Mouse (Mus musculus) embryonic stem cell, embryonic (primary cell): ENCODE measurements around the gene Scn8a.

Experiments used
- CTCF ChIA-PET, 4 experiments: fragments of 300-600 bp in 2 of 4; fragments of 350-600 bp in 2 of 4; sonication (Branson Sonifier 250); formaldehyde crosslinking; loops; one replicate each; lab custom pipeline; 2022; ENCODE audit warnings: inconsistent platforms in 2 of 4; lab: Charles Lee
- POLR2A ChIA-PET, 4 experiments: fragments of 300-600 bp in 2 of 4; fragments of 350-600 bp in 2 of 4; sonication (Branson Sonifier 250); formaldehyde crosslinking; loops; one replicate each; lab custom pipeline; 2022; ENCODE audit warnings: antibody characterized with exemption in 4 of 4, inconsistent platforms in 1 of 4; lab: Charles Lee

Scn8a gene

DNA sequence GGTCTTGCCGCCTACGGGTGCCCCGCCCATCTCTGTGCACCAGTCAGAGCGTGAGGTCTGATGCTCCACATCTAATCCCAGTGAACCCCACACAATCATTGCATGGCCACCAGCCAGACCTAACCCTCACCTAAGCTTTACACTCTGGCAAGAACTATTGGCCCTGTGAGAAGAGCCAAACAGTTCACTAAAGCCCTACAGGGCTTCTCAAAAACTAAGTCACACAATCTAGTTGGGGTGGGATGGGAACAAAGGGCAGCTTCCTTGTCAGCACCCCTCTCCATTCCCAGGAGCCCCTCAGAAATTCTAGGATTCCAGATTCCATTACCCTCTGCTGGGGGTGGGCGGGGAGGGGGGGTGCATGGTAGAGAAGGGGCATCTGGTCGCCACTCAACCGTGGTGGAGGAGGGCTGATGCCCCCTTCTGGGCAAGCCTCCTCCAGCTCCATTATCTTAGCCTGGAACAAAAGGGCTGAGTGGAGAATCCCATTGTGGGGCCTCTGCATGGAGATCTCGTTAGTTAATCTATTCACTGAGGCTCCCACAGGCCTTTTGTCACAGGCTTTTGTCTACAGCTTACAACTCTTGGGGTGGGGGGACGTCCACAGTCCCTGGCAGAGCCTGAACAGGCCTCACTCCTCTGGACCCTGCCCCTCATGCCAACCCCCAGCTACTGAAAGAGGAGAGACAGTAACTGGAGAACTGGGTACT, 190.1 kb downstream of the Scn8a start:
- POLR2A ChIA-PET, result interaction anchor here in 2 of 4 experiments (1.2 to 1.4 kb wide), 3 partner anchors 23 to 59 kb away, joined by 3 read pairs; no protein-coding TSS in a partner anchor
- CTCF ChIA-PET, result interaction anchor here in 1 of 4 experiments (0.6 to 2.1 kb wide), 3 partner anchors 17 to 523 kb away, joined by 3 to 6 read pairs (median 4); no protein-coding TSS in a partner anchor

DNA sequence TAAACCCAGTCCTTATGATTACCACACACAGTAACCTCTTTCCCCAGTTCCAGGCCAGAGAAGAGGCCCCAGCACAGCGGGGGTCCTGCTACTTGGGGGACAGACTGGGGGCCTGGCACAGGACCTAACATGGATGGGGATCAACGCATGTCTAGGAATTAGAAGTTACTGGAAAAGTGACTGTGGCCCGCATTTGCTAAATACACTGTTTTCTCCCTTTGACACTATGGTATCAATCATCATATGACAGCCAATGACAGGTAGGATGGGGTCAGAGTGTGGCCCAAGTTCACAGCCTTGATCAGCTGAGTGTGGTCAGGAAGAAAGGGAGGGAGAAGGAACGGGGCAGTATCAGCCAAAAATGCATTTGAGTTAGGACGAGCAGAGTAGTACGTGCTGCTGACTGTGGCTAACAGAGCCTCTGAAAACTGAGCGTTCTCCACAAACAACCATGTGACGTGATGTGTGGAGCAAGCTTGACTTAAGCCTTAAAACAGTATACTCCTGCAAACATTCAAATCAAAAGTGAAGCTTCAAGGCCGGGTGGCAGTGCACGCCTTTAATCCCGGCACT, 190.7 kb downstream of the Scn8a start:
- POLR2A ChIA-PET, result interaction anchor here in 2 of 4 experiments (1.2 to 1.4 kb wide), 3 partner anchors 22 to 58 kb away, joined by 3 read pairs; no protein-coding TSS in a partner anchor
- CTCF ChIA-PET, result no interaction called here

DNA sequence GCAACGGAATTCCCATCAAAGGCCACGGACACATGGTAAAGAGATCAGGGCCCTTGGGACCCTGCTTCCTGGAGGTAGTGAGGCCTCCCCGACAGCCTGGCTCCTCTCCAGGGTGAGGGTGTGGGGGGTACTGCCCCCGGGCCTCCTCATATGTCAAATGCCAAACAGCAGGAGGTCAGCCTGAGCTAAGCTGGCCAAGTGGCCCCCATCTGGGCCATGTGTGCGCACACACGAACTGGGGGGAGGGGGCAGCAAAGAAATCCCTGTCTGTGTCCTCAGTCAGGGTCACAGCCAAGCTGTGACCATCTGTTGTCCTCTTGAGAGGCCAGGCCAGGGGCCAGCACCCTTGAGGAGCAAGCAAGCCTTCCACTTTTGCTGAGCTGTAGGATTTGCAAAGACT, 195.4 kb downstream of the Scn8a start:
- ChIA-PET POLR2A (interaction anchor here in 2 of 4 experiments (0.6 to 4.4 kb wide), 4 partner anchors 10 to 167 kb away, joined by 3 to 23 read pairs (median 3); partner anchors contain the start of gene Fignl2 (in 1 of the 2)), CTCF (interaction anchor here in 3 of 4 experiments (0.6 to 3.2 kb wide), 6 partner anchors 9 to 194 kb away, joined by 3 to 13 read pairs (median 6); no protein-coding TSS in a partner anchor)

DNA sequence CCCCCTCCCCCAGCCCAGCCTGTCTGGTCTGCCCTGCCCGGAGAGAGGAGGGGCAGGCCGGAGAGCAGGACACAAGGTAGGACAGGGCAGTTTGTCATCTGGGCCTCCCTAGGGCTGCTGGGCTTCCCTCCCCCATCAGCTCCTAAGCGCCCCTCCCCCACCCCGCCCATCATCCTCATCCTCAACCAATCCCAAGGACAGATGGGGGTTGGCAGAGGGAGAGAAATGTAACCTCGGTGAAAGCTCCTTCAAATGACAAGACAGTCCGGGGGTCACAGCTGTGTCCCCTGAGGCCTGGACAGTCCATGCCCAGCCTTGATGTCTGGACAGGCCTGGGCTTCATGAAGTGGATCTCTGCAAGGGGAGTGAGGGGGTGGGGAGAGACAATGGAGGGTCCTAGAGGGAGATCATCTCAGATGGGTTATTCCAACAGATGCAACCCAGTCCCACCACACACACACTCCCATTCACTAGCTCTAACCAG, 196.7 kb downstream of the Scn8a start:
- ChIA-PET POLR2A (interaction anchor here in 3 of 4 experiments (0.6 to 4.4 kb wide), 11 partner anchors 9 to 26 kb away, joined by 3 to 23 read pairs (median 4); partner anchors contain the start of gene Fignl2 (in 2 of the 3)), CTCF (interaction anchor here (0.6 to 3.2 kb wide), 13 partner anchors 10 to 201 kb away, joined by 3 to 13 read pairs (median 5); no protein-coding TSS in a partner anchor)

DNA sequence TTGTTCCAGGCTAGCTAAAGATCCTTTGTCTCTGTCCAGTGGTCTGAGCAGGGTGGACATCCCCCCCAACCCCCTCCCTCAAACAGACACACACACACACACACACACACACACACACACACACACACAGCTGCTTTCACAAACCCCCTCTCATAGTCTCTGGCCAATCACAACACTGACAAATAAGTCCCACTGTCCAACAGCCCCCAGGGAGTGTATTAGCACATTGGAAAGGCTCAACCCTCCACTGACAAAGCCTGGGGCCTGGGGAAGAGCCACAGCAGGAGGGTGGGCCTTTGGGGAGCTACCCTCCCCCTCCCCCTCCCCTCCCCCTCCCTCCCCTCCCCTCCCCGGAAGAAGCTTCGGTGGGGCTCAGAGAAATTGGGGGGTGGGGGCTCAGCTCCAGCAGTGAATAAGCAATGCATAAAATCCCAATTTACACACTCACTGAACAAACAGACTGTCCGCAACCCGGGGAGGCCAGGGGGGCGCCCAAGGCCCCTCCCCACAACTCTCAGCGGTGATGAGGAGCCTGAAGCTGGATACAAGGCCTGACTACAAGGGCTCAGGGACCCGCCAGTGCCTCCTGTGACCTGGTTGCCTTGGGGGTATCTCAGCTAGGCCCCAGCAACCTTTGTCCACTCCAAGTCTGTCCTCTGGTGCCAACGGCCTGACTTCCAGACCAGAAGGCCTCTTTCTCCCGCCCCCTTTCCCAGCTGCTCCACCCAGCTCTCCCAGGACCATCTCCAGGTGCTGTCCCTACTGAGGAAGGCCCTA, 197.4 kb downstream of the Scn8a start:
- POLR2A ChIA-PET, result interaction anchor here in 3 of 4 experiments (0.5 to 4.4 kb wide), 15 partner anchors 9 to 1325 kb away, joined by 3 to 23 read pairs (median 3); partner anchors contain the start of genes Fignl2 (in 2 of the 3) and Galnt6 (in 1 of the 3)
- CTCF ChIA-PET, result interaction anchor here (0.6 to 3.2 kb wide), 20 partner anchors 11 to 610 kb away, joined by 3 to 13 read pairs (median 4); no protein-coding TSS in a partner anchor

DNA sequence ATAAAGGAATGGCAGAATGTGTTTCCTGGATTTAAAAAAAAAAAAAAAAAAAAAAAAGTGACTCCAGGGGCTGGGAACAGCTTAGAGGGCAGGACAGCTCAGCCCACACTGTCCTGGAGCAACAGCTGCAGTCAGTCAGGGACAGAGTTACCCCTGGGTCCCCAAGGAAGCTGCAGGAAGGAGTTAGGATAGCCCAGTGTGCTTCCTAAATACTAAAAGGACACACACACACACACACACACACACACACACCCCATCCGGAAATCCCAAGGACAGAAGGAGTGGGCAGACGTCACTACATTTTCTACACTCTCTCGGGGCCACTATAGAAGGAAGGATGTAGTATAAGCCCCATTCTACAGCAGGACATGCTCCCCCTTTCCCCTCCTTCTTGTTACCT, 198.4 kb downstream of the Scn8a start:
- ChIA-PET CTCF (interaction anchor here (0.7 to 3.2 kb wide), 6 partner anchors 12 to 94 kb away, joined by 3 to 13 read pairs (median 6); no protein-coding TSS in a partner anchor), POLR2A (interaction anchor here in 2 of 4 experiments (0.6 to 4.4 kb wide), 6 partner anchors 9 to 1324 kb away, joined by 3 to 23 read pairs (median 4); partner anchors contain the start of genes Fignl2 (in 1 of the 2) and Galnt6 (in 1 of the 2))

DNA sequence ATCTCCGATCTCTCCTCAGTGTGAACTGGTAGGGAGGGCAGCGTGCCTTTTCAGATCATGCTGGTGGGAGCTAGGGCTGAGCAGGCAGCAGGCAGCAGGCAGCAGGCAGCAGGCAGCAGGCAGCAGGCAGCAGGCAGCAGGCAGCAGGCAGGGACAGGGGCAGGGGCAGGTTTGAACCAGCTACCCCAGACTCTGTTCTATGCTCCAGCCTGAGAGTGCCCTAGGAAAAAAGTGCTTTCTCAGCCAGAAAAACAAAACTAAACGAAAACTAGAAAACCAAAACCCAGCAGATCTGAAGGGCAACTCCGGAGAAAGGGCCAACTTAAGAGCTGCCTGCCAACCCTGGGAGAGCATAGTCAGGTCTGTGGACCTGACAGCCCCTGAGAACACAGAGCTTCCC, 199.0 kb downstream of the Scn8a start:
- POLR2A ChIA-PET, result interaction anchor here in 2 of 4 experiments (0.6 to 4.4 kb wide), 3 partner anchors 9 to 152 kb away, joined by 3 to 23 read pairs (median 4); partner anchors contain the start of gene Fignl2 (in 1 of the 2)
- CTCF ChIA-PET, result interaction anchor here (0.6 to 2.6 kb wide), 6 partner anchors 12 to 94 kb away, joined by 3 to 7 read pairs (median 3); no protein-coding TSS in a partner anchor

DNA sequence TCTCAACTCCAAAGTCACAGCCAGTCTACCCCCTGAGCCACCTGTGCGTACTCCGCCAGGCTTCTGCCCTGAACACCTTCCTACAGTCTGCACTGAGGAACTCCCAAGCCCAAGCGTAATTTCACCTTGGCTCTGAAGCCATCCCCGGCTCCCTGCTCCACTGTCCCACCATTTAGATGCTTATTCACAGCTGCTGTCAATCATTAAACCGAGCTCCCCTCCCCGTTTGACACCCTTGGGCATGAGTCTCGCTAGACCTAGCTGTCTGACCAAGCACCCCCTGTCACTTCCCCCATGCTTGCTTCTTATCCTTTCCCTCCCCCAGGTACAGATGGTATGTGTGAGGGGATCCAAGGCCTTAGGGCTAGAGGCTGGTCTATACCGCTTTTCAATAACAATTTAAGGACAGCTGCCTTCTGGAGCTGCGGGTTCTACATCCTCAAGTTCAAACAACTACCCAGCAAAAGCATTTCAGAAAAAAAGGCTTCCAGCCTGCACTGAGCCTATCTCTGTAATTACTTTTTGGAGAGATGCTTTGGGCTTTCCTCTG, 200.1 kb downstream of the Scn8a start:
- POLR2A ChIA-PET, result interaction anchor here in 3 of 4 experiments (0.6 to 2.0 kb wide), 10 partner anchors 13 to 308 kb away, joined by 3 to 6 read pairs (median 3); no protein-coding TSS in a partner anchor

DNA sequence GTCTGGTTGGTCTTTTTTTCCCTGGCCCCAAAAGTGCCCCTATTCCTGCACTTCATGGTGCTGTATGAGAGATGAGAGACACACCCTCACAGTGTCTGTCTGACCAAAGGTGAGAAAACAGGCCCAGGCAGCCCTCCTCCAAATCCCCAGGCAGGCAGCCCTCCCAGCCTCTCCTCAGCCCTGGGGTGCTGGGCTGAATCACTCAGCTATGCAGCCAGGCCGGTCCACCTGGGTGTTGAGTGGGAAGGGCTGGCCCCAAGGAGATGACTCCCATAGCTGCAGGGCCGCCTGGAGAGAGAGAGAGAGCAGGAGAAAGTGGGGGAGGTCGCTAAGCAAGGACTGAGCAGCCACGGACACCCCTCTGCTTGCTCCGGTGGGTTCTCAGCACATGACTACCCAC, 201.1 kb downstream of the Scn8a start:
- POLR2A ChIA-PET, result interaction anchor here in 3 of 4 experiments (1.5 to 2.0 kb wide), 3 partner anchors 22 to 28 kb away, joined by 4 to 6 read pairs (median 6); no protein-coding TSS in a partner anchor

More for the DNA sequence above, 200.1 kb downstream of the Scn8a start:
- CTCF ChIA-PET, result interaction anchor here in 2 of 4 experiments (0.7 to 2.6 kb wide), 6 partner anchors 13 to 36 kb away, joined by 3 to 7 read pairs (median 4); no protein-coding TSS in a partner anchor

DNA sequence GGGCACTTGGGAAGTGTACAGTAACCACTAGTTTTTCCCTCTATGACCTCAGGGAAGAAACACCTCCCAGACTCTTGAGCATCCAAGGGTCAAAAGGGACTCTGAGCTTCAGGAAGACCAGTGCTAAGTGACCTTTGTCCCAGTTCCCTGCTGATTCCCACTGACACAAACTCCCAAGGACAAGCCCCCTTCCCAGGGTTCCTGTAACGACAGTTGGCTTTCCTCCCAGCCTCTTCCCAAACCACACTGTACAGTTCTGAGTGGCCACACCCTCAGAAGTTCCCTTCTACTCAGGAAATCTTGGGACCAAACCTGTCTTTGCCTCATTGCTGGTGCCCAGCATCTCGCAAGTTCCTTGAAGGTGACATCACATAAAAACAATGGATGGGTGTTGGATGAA, 203.1 kb downstream of the Scn8a start:
- POLR2A ChIA-PET, result interaction anchor here in 3 of 4 experiments (0.7 to 1.7 kb wide), 5 partner anchors 10 to 25 kb away, joined by 3 to 6 read pairs (median 3); no protein-coding TSS in a partner anchor
- CTCF ChIA-PET, result interaction anchor here in 2 of 4 experiments (1.1 to 2.6 kb wide), 3 partner anchors 20 to 202 kb away, joined by 3 to 6 read pairs (median 5); no protein-coding TSS in a partner anchor

More for the DNA sequence above, 201.1 kb downstream of the Scn8a start:
- CTCF ChIA-PET, result interaction anchor here in 2 of 4 experiments (1.0 to 2.6 kb wide), 4 partner anchors 15 to 200 kb away, joined by 5 to 7 read pairs (median 6); no protein-coding TSS in a partner anchor

DNA sequence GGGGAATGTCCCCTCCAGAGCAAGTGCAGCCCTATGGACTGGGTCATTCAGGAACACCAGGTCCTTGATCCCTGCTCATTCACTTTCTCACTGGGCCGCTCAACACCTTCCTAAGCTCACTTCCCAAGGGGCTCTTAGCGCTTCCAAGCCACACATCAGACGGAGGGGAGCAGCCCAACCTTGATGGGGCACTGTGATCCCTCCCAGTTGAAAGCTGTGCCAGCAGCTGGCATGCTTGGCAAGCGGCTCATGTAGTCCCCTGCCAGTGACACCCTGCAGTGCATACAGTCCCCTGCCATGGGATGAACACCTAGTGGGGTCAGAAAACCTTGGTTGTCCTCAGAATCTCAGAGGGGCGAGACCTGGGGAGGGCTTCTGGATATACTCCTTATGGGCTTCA, 204.4 kb downstream of the Scn8a start:
- ChIA-PET CTCF (interaction anchor here in 2 of 4 experiments (0.5 to 0.6 kb wide), 2 partner anchors 71 to 208 kb away, joined by 3 to 5 read pairs; no protein-coding TSS in a partner anchor), POLR2A (interaction anchor here in 3 of 4 experiments (0.5 to 14.9 kb wide), 5 partner anchors 10 to 69 kb away, joined by 3 to 149 read pairs (median 4); no protein-coding TSS in a partner anchor)

DNA sequence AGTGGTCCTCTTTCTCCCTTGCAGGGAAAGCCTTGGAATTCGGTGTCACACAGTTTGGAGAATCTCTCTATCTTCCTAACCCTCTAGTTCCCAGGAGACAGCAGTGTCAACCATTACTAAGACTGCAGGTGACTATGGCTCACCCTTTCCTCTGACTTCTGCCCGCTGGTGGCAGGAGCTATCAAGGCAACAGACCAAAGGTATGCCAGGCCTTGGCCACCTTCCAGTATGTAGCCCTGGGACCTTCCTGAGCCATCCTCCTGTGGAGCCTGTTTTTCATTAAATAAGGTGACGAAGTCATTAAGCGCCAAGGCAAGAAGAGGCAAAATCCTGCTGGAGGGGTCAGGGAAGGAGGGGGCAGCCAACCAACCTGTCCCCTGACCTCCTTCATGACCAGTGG, 205.5 kb downstream of the Scn8a start:
- CTCF ChIA-PET, result interaction anchor here in 1 of 4 experiments (1.1 kb wide), 1 partner anchor 19 kb away, joined by 3 read pairs; no protein-coding TSS in a partner anchor
- POLR2A ChIA-PET, result interaction anchor here in 2 of 4 experiments (1.0 to 14.9 kb wide), 6 partner anchors 8 to 20 kb away, joined by 3 to 149 read pairs (median 4); no protein-coding TSS in a partner anchor

DNA sequence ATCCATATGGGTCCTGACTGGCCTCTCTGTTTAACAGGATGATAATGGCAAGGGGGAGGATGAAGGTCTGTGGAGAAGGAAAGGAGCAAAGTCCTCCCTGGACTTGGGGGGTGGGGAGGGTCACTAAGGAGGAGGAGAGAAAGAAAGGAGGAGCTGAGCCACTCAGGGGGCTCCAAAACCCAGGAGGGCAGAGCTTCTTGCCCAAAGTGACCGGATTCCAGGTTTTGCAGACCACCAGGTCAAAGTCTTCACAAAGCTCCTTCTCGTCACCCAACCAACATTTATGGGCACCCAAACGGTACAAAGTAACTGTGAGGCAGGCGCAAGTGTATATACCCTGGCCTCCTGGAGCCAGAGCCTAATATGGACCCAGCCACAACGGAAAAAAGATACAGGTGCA, 206.0 kb downstream of the Scn8a start:
- ChIA-PET CTCF (interaction anchor here in 2 of 4 experiments (1.1 to 1.2 kb wide), 2 partner anchors 19 to 33 kb away, joined by 3 read pairs; no protein-coding TSS in a partner anchor), POLR2A (interaction anchor here in 3 of 4 experiments (0.8 to 14.9 kb wide), 6 partner anchors 9 to 106 kb away, joined by 3 to 149 read pairs (median 4); no protein-coding TSS in a partner anchor)

DNA sequence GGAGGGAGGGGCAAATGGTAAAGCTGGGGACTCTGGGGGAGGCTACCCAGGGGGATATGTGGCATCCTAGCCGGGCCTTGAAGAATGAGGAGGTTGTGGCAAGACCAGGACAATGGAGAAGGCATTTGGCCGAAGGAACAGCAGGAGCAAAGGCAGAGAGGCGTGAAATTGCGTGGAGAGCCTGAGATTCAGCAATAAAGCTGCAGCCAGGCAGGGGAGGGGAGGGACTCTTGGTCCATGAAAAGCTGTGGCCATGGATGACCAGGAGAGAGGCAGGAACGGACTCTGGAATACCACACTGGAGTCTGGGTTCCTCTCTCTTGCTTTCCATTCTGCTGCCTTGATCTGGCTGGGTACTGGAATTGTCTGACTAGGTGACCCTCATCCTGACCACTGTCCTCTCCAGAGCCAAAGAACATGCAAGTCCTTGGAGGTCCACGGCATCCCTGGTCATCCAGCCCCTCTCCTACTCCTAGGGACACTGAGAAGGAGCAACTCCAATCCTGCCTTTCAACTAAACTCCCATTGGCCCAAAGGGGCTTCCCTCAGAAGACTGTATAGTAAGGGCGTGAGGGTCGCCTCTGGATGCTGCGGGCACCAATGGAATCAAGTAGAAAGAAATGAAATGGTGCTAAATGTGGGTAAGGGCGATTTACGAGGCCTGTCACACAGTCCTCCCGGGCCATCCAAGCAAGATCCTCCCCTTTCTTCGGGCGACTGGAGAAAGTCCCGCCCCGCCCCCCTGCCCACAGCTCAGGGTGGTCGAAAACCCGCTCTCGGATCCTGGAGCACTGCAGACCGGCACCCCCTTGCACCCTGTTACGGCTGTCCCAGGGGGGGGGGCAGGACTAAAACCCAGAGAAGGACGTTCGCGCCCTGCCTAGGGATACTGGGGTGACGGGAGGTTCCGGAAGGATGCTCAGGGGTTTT, 206.7 kb downstream of the Scn8a start:
- ChIA-PET POLR2A (interaction anchor here in 3 of 4 experiments (0.8 to 14.9 kb wide), 17 partner anchors 8 to 908 kb away, joined by 3 to 149 read pairs (median 4); partner anchors contain the start of gene Galnt6 (in 1 of the 3)), CTCF (interaction anchor here in 3 of 4 experiments (0.5 to 1.8 kb wide), 9 partner anchors 18 to 582 kb away, joined by 3 to 9 read pairs (median 5); no protein-coding TSS in a partner anchor)
